Mouse (Mus musculus) embryonic facial prominence, embryonic 13.5 days (tissue): Measurements from ENCODE around the gene Tmem259. TPM values are rescaled to one million over a fixed set of nuclear protein-coding genes. Genes with fewer than 3 reads are reported as not detected.

Experiments used
- ATAC-seq: fragments of 200-750 bp; cut with Nextera tagmentation; 2 replicates; pipeline ENCODE4 v1.8.0; 2017; ENCODE audit warnings: low read depth; ENCODE audit not compliant: insufficient number of reproducible peaks, insufficient read depth, low FRiP score, low TSS enrichment
- H3K27ac ChIP-seq: fragments of 300-500 bp; sonication (generic); 2 replicates; pipeline ENCODE4 v1.5.1; 2015; ENCODE audit warnings: moderate library complexity, mild to moderate bottlenecking, inconsistent platforms
- H3K27me3 ChIP-seq: fragments of 300-500 bp; sonication (generic); 2 replicates; pipeline ENCODE4 v1.6.1; 2015; ENCODE audit warnings: mild to moderate bottlenecking, inconsistent platforms
- H3K36me3 ChIP-seq: fragments of 300-500 bp; sonication (generic); 2 replicates; pipeline ENCODE4 v1.6.1; 2015; ENCODE audit warnings: mild to moderate bottlenecking, inconsistent platforms
- H3K4me1 ChIP-seq: fragments of 300-500 bp; sonication (generic); 2 replicates; pipeline ENCODE4 v1.6.1; 2015; ENCODE audit warnings: inconsistent platforms
- H3K4me2 ChIP-seq: fragments of 300-500 bp; sonication (generic); 2 replicates; pipeline ENCODE4 v1.6.1; 2015; ENCODE audit warnings: moderate library complexity, mild to moderate bottlenecking, inconsistent platforms
- H3K4me3 ChIP-seq: fragments of 300-500 bp; sonication (generic); 2 replicates; pipeline ENCODE4 v1.5.1; 2015; ENCODE audit warnings: mild to moderate bottlenecking, inconsistent platforms
- H3K9ac ChIP-seq: fragments of 300-500 bp; sonication (generic); 2 replicates; pipeline ENCODE4 v1.6.1; 2015; ENCODE audit warnings: mild to moderate bottlenecking, inconsistent platforms
- H3K9me3 ChIP-seq: fragments of 300-500 bp; sonication (generic); 2 replicates; pipeline ENCODE4 v1.6.1; 2016; ENCODE audit warnings: inconsistent platforms
- WGBS: fragments of 180-500 bp; shearing (Covaris S2); methylation state at CpG from one replicate; pipeline ENCODE4 v1.1.7; 2015; ENCODE audit warnings: mixed read lengths; 5-methylcytosine and 5-hydroxymethylcytosine counted together
- polyA plus RNA-seq: library from polyadenylated mRNA; unstranded; fragments of >200 nt; fragmentation: Nextera tagmentation; extraction: Ambion mirVana; gene quantifications from 2 replicates; pipeline ENCODE4 v1.2.1, GENCODE M21; 2015

The Tmem259 gene
- polyA plus RNA-seq, 1 experiment from 2014 or later = 15.4 TPM

- peaks cover 46% of the 10 kb centered on the region for H3K36me3 ChIP-seq
- 86% methylated on average over 16 of the region's 16 CpGs for WGBS
- H3K4me2 ChIP-seq = no peak overlapping the region
- ATAC-seq = no peak
- no peak overlapping the region for H3K4me3 ChIP-seq
- no peak overlapping the region for H3K27ac ChIP-seq
- H3K4me1 ChIP-seq = peaks cover 62% of the 10 kb centered on the region
- H3K9ac ChIP-seq = peak overlapping the region; percentile 16; the same call in 1 of the 2 replicates
- H3K9me3 ChIP-seq = no peaks in the 10 kb centered on the region
- H3K27me3 ChIP-seq = no peaks in the 10 kb centered on the region
These were observed 53.3 kb downstream of the Tmem259 start for GRCm38 (mm10) chr10:79930826-79931186.

GRCm38 (mm10) chr10:79929967-79930825 lies 53.9 kb downstream of the Tmem259 start:
- H3K4me1 ChIP-seq = peaks cover 61% of the 10 kb centered on the region
- peaks cover 43% of the 10 kb centered on the region for H3K36me3 ChIP-seq
- no peaks in the 10 kb centered on the region for H3K9me3 ChIP-seq
- no peaks in the 10 kb centered on the region for H3K27me3 ChIP-seq
- WGBS = 89% methylated on average over 18 of the region's 18 CpGs
- ATAC-seq = no peak
- peak overlapping the region; percentile 89; the same call in 1 of the 2 replicates for H3K4me2 ChIP-seq
- H3K9ac ChIP-seq = peak overlapping the region; percentile 96
- H3K4me3 ChIP-seq = peak overlapping the region; percentile 95; the same call in 1 of the 2 replicates
- H3K27ac ChIP-seq = no peak overlapping the region; the same call in 1 of the 2 replicates

- Histone ChIP-seq H3K36me3 (peaks cover 35% of the 10 kb centered on the region), H3K9me3 (no peaks in the 10 kb centered on the region), H3K4me2 (peak overlapping the region; percentile 89), H3K27ac (peak overlapping the region; percentile 16; the same call in 1 of the 2 replicates), H3K4me1 (peaks cover 59% of the 10 kb centered on the region), H3K9ac (peak overlapping the region; percentile 96), H3K27me3 (peaks cover 3% of the 10 kb centered on the region), H3K4me3 (peak overlapping the region; percentile 95)
- WGBS = 15% methylated on average over 9 of the region's 9 CpGs
- ATAC-seq = no peak
These were observed 55.0 kb downstream of the Tmem259 start for GRCm38 (mm10) chr10:79928907-79929701.

- Histone ChIP-seq H3K4me2 (peak overlapping the region; percentile 89), H3K9me3 (no peaks in the 10 kb centered on the region), H3K4me3 (peak overlapping the region; percentile 95), H3K36me3 (peaks cover 27% of the 10 kb centered on the region), H3K27ac (peak overlapping the region; percentile 98), H3K4me1 (peaks cover 50% of the 10 kb centered on the region), H3K27me3 (peaks cover 13% of the 10 kb centered on the region), H3K9ac (peak overlapping the region; percentile 96)
- WGBS = 0% methylated on average over 24 of the region's 29 CpGs
- no peak for ATAC-seq
These were observed 56.0 kb downstream of the Tmem259 start for GRCm38 (mm10) chr10:79928030-79928694.

- no peaks in the 10 kb centered on the region for H3K9me3 ChIP-seq
- peak overlapping the region; percentile 95 for H3K4me3 ChIP-seq
- peaks cover 20% of the 10 kb centered on the region for H3K27me3 ChIP-seq
- peaks cover 20% of the 10 kb centered on the region for H3K36me3 ChIP-seq
- peaks cover 43% of the 10 kb centered on the region for H3K4me1 ChIP-seq
- ATAC-seq = 0 out of 2 replicates have a peak, but pooled peaks have one; percentile 8
- peak overlapping the region; percentile 96 for H3K9ac ChIP-seq
- under 1% methylated on average over 53 of the region's 54 CpGs for whole genome bisulfite sequencing
- H3K27ac ChIP-seq = peak overlapping the region; percentile 98
- H3K4me2 ChIP-seq = peak overlapping the region; percentile 89
These were observed 56.7 kb downstream of the Tmem259 start for GRCm38 (mm10) chr10:79927324-79928029.

- peak within 1 kb of the TSS; percentile 98 for H3K27ac ChIP-seq
- peak within 1 kb of the TSS; percentile 89 for H3K4me2 ChIP-seq
- peaks cover 27% of the 10 kb centered on the region for H3K27me3 ChIP-seq
- H3K9ac ChIP-seq = peak within 1 kb of the TSS; percentile 96
- H3K36me3 ChIP-seq = peaks cover 12% of the 10 kb centered on the region
- peak; percentile 70 for ATAC-seq
- H3K4me1 ChIP-seq = peaks cover 37% of the 10 kb centered on the region
- no peaks in the 10 kb centered on the region for H3K9me3 ChIP-seq
- 0% methylated on average over 63 of the region's 63 CpGs for WGBS
- H3K4me3 ChIP-seq = peak within 1 kb of the TSS; percentile 95
These were observed 57.4 kb downstream of the Tmem259 start, which contains the start of gene Arid3a for GRCm38 (mm10) chr10:79926491-79927323. Gene Arid3a, plus strand, starts transcription at chr10:79927043.

- Histone ChIP-seq H3K9ac (peak overlapping the region; percentile 96), H3K36me3 (peaks cover 4% of the 10 kb centered on the region), H3K4me1 (peaks cover 42% of the 10 kb centered on the region), H3K27ac (peak overlapping the region; percentile 98), H3K4me3 (peak overlapping the region; percentile 95), H3K4me2 (peak overlapping the region; percentile 89), H3K27me3 (peaks cover 35% of the 10 kb centered on the region), H3K9me3 (no peaks in the 10 kb centered on the region)
- no peak for ATAC-seq
- 8% methylated on average over 15 of the region's 15 CpGs for WGBS
These were observed 58.2 kb downstream of the Tmem259 start for GRCm38 (mm10) chr10:79925785-79926490.

- Histone ChIP-seq H3K27me3 (peaks cover 42% of the 10 kb centered on the region), H3K36me3 (no peaks in the 10 kb centered on the region), H3K4me2 (peak overlapping the region; percentile 89), H3K9me3 (no peaks in the 10 kb centered on the region), H3K4me1 (peaks cover 47% of the 10 kb centered on the region), H3K4me3 (peak overlapping the region; percentile 95), H3K9ac (no peak overlapping the region), H3K27ac (peak overlapping the region; percentile 98)
- no peak for ATAC-seq
- WGBS = 11% methylated on average over 29 of the region's 29 CpGs
These were observed 58.9 kb downstream of the Tmem259 start for GRCm38 (mm10) chr10:79924998-79925784.
